Mouse (Mus musculus) stomach, embryonic 15.5 days (tissue): Measurements from ENCODE around the gene Etfdh. TPM values are rescaled to one million over a fixed set of nuclear protein-coding genes. Genes with fewer than 3 reads are reported as not detected.

ENCODE experiments used
- ATAC-seq: fragments of 200-750 bp; cut with Nextera tagmentation; 2 replicates; pipeline ENCODE4 v1.8.0; 2017; ENCODE audit warnings: low read depth, moderate number of reproducible peaks, moderate TSS enrichment; ENCODE audit not compliant: insufficient read depth, low FRiP score
- H3K27ac ChIP-seq: fragments of 300-500 bp; sonication (generic); 2 replicates; pipeline ENCODE4 v1.5.1; 2015; ENCODE audit warnings: mild to moderate bottlenecking, inconsistent platforms
- H3K27me3 ChIP-seq: fragments of 300-500 bp; sonication (generic); replicated peaks from 2 replicates; pipeline ENCODE4 v1.6.1; 2015; ENCODE audit warnings: inconsistent platforms
- H3K36me3 ChIP-seq: fragments of 300-500 bp; sonication (generic); 2 replicates; pipeline ENCODE4 v1.6.1; 2015; ENCODE audit warnings: inconsistent platforms
- H3K4me1 ChIP-seq: fragments of 300-500 bp; sonication (generic); 2 replicates; pipeline ENCODE4 v1.6.1; 2015; ENCODE audit warnings: inconsistent platforms
- H3K4me2 ChIP-seq: fragments of 300-500 bp; sonication (generic); 2 replicates; pipeline ENCODE4 v1.6.1; 2015; ENCODE audit warnings: mild to moderate bottlenecking, inconsistent platforms
- H3K4me3 ChIP-seq: fragments of 300-500 bp; sonication (generic); replicated peaks from 2 replicates; pipeline ENCODE4 v1.5.1; 2015; ENCODE audit warnings: inconsistent platforms
- H3K9ac ChIP-seq: fragments of 300-500 bp; sonication (generic); 2 replicates; pipeline ENCODE4 v1.6.1; 2015; ENCODE audit warnings: inconsistent platforms
- H3K9me3 ChIP-seq: fragments of 300-500 bp; sonication (generic); 2 replicates; pipeline ENCODE4 v1.6.1; 2016; ENCODE audit warnings: inconsistent platforms
- WGBS: fragments of 180-500 bp; shearing (Covaris S2); methylation state at CpG from one replicate; pipeline ENCODE4 v1.1.7; 2015; 5-methylcytosine and 5-hydroxymethylcytosine counted together
- polyA plus RNA-seq: library from polyadenylated mRNA; unstranded; fragments of >200 nt; fragmentation: Nextera tagmentation; extraction: Ambion mirVana; gene quantifications from 2 replicates; pipeline ENCODE4 v1.2.1, GENCODE M21; 2015

The Etfdh gene
- polyA plus RNA-seq, 1 experiment from 2014 or later: 57.6 TPM

GRCm38 (mm10) chr3:79563511-79563910 is 65.8 kb downstream of the Etfdh start:
- Histone ChIP-seq H3K4me2 (no peak overlapping the region), H3K4me1 (peaks cover 8% of the 10 kb centered on the region; the same call in 1 of the 2 replicates), H3K9ac (no peak overlapping the region), H3K27me3 (no peaks in the 10 kb centered on the region), H3K4me3 (no peak overlapping the region), H3K27ac (no peak overlapping the region), H3K36me3 (no peaks in the 10 kb centered on the region), H3K9me3 (no peaks in the 10 kb centered on the region)
- 73% methylated on average over 2 of the region's 2 CpGs for WGBS
- ATAC-seq: no peak

- Histone ChIP-seq H3K4me1 (peaks cover 5% of the 10 kb centered on the region; the same call in 1 of the 2 replicates), H3K36me3 (no peaks in the 10 kb centered on the region), H3K9ac (no peak overlapping the region), H3K9me3 (no peaks in the 10 kb centered on the region), H3K4me2 (no peak overlapping the region), H3K4me3 (no peak overlapping the region), H3K27ac (no peak overlapping the region), H3K27me3 (no peaks in the 10 kb centered on the region)
- WGBS: 83% methylated on average over 10 of the region's 10 CpGs
- ATAC-seq: no peak
Observed at GRCm38 (mm10) chr3:79561784-79562715, 67.2 kb downstream of the Etfdh start.

- Histone ChIP-seq H3K27ac (no peak overlapping the region), H3K27me3 (no peaks in the 10 kb centered on the region), H3K4me3 (no peak overlapping the region), H3K9ac (no peak overlapping the region), H3K4me1 (peaks cover 3% of the 10 kb centered on the region; the same call in 1 of the 2 replicates), H3K4me2 (no peak overlapping the region), H3K36me3 (no peaks in the 10 kb centered on the region), H3K9me3 (no peaks in the 10 kb centered on the region)
- ATAC-seq: no peak
- 89% methylated on average over 6 of the region's 6 CpGs for whole genome bisulfite sequencing
Observed at GRCm38 (mm10) chr3:79560555-79560954, 68.7 kb downstream of the Etfdh start.

- H3K27me3 ChIP-seq: no peaks in the 10 kb centered on the region
- no peak overlapping the region for H3K9ac ChIP-seq
- H3K36me3 ChIP-seq: no peaks in the 10 kb centered on the region
- H3K27ac ChIP-seq: peak overlapping the region; percentile 67; the same call in 1 of the 2 replicates
- 74% methylated on average over 5 of the region's 5 CpGs for WGBS
- peaks cover 3% of the 10 kb centered on the region; the same call in 1 of the 2 replicates for H3K4me1 ChIP-seq
- no peak for ATAC-seq
- no peak overlapping the region for H3K4me2 ChIP-seq
- no peaks in the 10 kb centered on the region for H3K9me3 ChIP-seq
- H3K4me3 ChIP-seq: no peak overlapping the region
Observed at GRCm38 (mm10) chr3:79559773-79560045, 69.6 kb downstream of the Etfdh start.

GRCm38 (mm10) chr3:79559021-79559772 is 70.1 kb downstream of the Etfdh start:
- no peak overlapping the region for H3K4me2 ChIP-seq
- WGBS: 67% methylated on average over 9 of the region's 9 CpGs
- H3K36me3 ChIP-seq: no peaks in the 10 kb centered on the region
- H3K4me1 ChIP-seq: peaks cover 3% of the 10 kb centered on the region; the same call in 1 of the 2 replicates
- ATAC-seq: peak; percentile 62
- no peak overlapping the region for H3K4me3 ChIP-seq
- peak overlapping the region; percentile 67 for H3K27ac ChIP-seq
- no peaks in the 10 kb centered on the region for H3K9me3 ChIP-seq
- no peaks in the 10 kb centered on the region for H3K27me3 ChIP-seq
- no peak overlapping the region for H3K9ac ChIP-seq

- H3K27ac ChIP-seq: no peak overlapping the region
- H3K4me3 ChIP-seq: no peak overlapping the region
- peaks cover 3% of the 10 kb centered on the region; the same call in 1 of the 2 replicates for H3K4me1 ChIP-seq
- no peaks in the 10 kb centered on the region for H3K9me3 ChIP-seq
- H3K4me2 ChIP-seq: no peak overlapping the region
- no peak overlapping the region for H3K9ac ChIP-seq
- H3K36me3 ChIP-seq: no peaks in the 10 kb centered on the region
- H3K27me3 ChIP-seq: no peaks in the 10 kb centered on the region
- peak; percentile 46; the same call in 1 of the 2 replicates for ATAC-seq
- 77% methylated on average over 6 of the region's 6 CpGs for WGBS
Observed at GRCm38 (mm10) chr3:79555061-79555460, 74.2 kb downstream of the Etfdh start.

Other genes starting within 250 kb of the Etfdh start
- gene Fnip2, start 61.7 kb downstream of the Etfdh start, polyA plus RNA-seq: 5.4 and 5.8 TPM in 2 replicates
- 144 and 163 TPM in 2 replicates for gene Ppid, start 38.2 kb downstream of the Etfdh start, polyA plus RNA-seq
- gene 4930579G24Rik, start 421 bp downstream of the Etfdh start, polyA plus RNA-seq: 24.6 and 26.7 TPM in 2 replicates
- not detected in 2 replicates for gene Rxfp1, start 108.4 kb upstream of the Etfdh start, polyA plus RNA-seq
- gene Tmem144, start 223.3 kb upstream of the Etfdh start, polyA plus RNA-seq: 3.6 and 4.4 TPM in 2 replicates